Mouse (Mus musculus) hindbrain, embryonic 12.5 days (tissue): ENCODE measurements around the gene Stmn1. TPM values are rescaled to one million over a fixed set of nuclear protein-coding genes. Genes with fewer than 3 reads are reported as not detected.

Source experiments
- ATAC-seq: fragments of 200-750 bp; cut with Nextera tagmentation; 2 replicates; pipeline ENCODE4 v1.8.0; 2017; ENCODE audit warnings: moderate TSS enrichment; ENCODE audit not compliant: low FRiP score
- H3K27ac ChIP-seq: fragments of 300-500 bp; sonication (generic); 2 replicates; pipeline ENCODE4 v1.5.1; 2016; ENCODE audit warnings: mild to moderate bottlenecking
- H3K27me3 ChIP-seq: fragments of 300-500 bp; sonication (generic); 2 replicates; pipeline ENCODE4 v1.6.1; 2016; ENCODE audit warnings: mild to moderate bottlenecking
- H3K36me3 ChIP-seq: fragments of 300-500 bp; sonication (generic); 2 replicates; pipeline ENCODE4 v1.6.1; 2016; ENCODE audit warnings: mild to moderate bottlenecking
- H3K4me1 ChIP-seq: fragments of 300-500 bp; sonication (generic); 2 replicates; pipeline ENCODE4 v1.6.1; 2016
- H3K4me2 ChIP-seq: fragments of 300-500 bp; sonication (generic); replicated peaks from 2 replicates; pipeline ENCODE4 v1.6.1; 2016; ENCODE audit warnings: mild to moderate bottlenecking
- H3K4me3 ChIP-seq: fragments of 300-500 bp; sonication (generic); 2 replicates; pipeline ENCODE4 v1.5.1; 2016; ENCODE audit warnings: mild to moderate bottlenecking
- H3K9ac ChIP-seq: fragments of 300-500 bp; sonication (generic); 2 replicates; pipeline ENCODE4 v1.6.1; 2016; ENCODE audit warnings: mild to moderate bottlenecking, moderate library complexity
- H3K9me3 ChIP-seq: fragments of 300-500 bp; sonication (generic); replicated peaks from 2 replicates; pipeline ENCODE4 v1.6.1; 2016; ENCODE audit warnings: mild to moderate bottlenecking
- WGBS: fragments of 180-500 bp; shearing (Covaris S2); methylation state at CpG from one replicate; pipeline ENCODE4 v1.1.7; 2016; 5-methylcytosine and 5-hydroxymethylcytosine counted together
- polyA plus RNA-seq: library from polyadenylated mRNA; unstranded; fragments of >200 nt; fragmentation: Nextera tagmentation; extraction: Ambion mirVana; gene quantifications from 2 replicates; pipeline ENCODE4 v1.2.1, GENCODE M21; 2016

Stmn1 gene
- polyA plus RNA-seq, 1 experiment from 2014 or later: 4,582 TPM

DNA sequence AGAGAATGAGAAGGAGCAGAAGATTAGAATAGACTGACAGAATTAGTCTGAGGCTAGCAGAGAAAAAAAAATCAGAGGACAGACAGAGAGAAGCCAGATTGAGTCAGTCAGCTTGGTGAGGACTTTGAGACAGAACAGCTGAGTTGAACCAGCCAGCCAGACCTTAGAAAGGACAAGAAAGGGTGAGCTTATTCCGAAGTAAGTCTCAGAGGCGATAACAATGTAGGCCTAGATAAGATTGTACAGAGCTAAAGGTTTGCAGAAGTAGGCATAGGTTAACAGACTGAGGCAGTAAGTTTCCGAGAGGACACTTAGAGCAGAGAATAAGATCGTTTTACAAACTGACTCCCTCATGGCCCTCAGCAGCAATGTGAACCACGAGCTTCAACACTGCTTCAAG is 6.9 kb upstream of the Stmn1 start:
- Histone ChIP-seq H3K4me1 (peaks cover 8% of the 10 kb centered on the region), H3K9me3 (no peaks in the 10 kb centered on the region), H3K4me2 (no peak overlapping the region), H3K27me3 (no peaks in the 10 kb centered on the region; the same call in 1 of the 2 replicates), H3K9ac (no peak overlapping the region), H3K36me3 (no peaks in the 10 kb centered on the region), H3K4me3 (no peak overlapping the region), H3K27ac (no peak overlapping the region)
- ATAC-seq: no peak
- WGBS: 89% methylated on average over 5 of the region's 5 CpGs

DNA sequence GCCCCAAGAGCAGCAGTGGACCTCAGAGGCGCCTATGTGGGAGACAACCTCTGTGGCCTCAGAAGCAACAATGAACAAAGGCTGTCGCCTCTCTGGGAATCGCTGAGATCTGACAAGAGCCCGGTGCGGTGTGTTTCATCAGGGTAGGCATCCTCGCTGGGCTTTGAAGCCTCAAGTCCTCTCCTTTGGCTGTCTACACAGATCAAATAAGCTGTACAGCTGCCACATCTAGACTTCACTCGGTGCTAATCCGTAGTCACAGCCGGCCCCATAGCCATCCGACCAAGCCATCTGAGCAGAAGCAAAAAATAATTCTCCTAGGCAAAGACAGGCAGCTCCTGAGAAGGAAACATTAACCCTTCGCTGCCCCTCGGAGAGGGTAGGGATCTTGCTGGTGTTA is 2.3 kb upstream of the Stmn1 start:
- Histone ChIP-seq H3K36me3 (peaks cover 1% of the 10 kb centered on the region), H3K4me3 (no peak overlapping the region), H3K4me2 (peak overlapping the region; percentile 15), H3K9ac (peak overlapping the region; percentile 15; the same call in 1 of the 2 replicates), H3K27ac (peak overlapping the region; percentile 98), H3K4me1 (peaks cover 18% of the 10 kb centered on the region), H3K9me3 (no peaks in the 10 kb centered on the region), H3K27me3 (no peaks in the 10 kb centered on the region)
- no peak for ATAC-seq
- 36% methylated on average over 12 of the region's 12 CpGs for WGBS

DNA sequence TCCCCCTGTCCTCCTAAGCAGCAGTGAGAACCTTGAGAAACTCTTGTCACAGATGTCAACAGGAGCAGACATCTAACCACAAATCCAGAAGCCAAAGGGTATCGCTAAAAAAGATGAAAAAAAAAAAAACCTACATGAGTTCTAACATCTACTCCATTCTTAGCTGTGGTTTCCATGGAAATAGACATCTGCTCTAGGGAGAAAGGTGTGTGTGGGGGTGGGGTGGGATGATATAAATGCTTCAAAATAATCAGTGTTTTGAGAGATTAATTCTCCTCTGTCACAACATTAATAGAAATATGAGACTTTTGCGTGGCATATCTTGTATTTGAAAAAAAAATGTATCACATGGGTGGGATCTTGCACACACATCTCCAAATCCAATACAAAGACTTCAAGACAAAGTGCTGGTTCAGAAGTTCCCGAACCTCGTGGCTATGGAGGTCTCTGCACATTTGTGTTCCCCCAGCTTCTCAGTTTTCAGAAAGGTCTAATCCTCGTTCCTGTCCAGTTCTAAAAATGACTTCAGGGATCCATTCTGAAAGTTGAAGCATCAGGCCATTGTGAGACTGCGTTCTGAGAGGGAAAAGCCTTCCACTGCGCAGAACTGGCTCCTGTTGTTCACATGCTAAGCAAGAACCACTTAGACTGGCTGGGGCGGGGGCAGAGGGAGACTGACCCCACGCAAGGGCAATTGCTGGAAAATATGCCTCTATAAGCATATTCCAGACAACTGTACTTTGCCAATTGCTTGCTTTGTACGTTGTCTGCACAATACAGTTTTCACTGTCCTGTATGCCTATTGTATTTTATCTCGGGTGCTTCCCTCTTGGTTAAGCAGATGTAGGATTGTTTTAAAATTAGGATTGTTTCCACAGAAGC is 1.5 kb upstream of the Stmn1 start:
- H3K4me2 ChIP-seq: peak overlapping the region; percentile 91
- H3K4me1 ChIP-seq: peaks cover 25% of the 10 kb centered on the region
- no peak for ATAC-seq
- H3K36me3 ChIP-seq: peaks cover 9% of the 10 kb centered on the region
- H3K27ac ChIP-seq: peak overlapping the region; percentile 98
- no peaks in the 10 kb centered on the region for H3K9me3 ChIP-seq
- WGBS: 56% methylated on average over 11 of the region's 11 CpGs
- H3K4me3 ChIP-seq: peak overlapping the region; percentile 82
- peak overlapping the region; percentile 98 for H3K9ac ChIP-seq
- H3K27me3 ChIP-seq: no peaks in the 10 kb centered on the region

DNA sequence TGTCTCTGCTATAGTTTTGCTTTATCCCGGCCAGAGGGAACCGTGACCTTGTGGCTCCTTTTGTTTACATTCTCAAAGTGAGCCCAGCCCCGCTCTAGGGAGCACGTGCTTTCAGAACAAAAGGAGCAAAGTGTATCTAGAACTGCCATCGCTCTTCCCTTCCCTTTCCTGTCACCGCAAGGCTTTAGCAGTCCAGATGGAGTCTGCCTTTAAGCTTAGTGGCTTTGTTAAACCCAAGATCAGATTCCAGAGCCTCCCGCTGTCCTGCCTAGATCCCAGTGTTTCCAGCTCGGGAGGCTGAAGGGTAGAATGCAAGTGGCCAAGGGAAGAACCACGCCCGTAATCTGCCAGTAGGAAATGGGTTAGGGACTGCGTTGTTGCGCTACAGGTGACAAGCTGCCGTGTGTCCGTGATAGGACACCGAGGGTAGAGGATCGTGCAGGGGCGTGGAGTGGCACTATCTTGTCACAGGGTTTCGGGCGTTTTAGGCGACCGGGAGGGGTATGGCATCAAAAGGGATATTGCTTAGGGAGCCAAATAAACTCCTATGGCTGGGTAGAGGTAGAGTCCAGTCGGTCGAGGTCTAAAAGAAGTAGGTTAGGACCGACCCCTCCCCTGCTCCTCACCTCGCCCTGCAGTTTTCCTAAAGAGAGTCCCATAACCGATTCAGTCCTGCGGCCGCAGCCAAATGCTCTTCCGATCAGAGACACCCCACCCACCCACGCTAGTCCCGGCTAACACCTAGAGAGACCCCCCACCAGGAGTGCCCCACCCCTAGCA is 495 bp upstream of the Stmn1 start:
- Histone ChIP-seq H3K4me1 (peaks cover 32% of the 10 kb centered on the region), H3K4me2 (peak overlapping the region; percentile 91), H3K4me3 (peak overlapping the region; percentile 82), H3K9ac (peak overlapping the region; percentile 98), H3K36me3 (peaks cover 18% of the 10 kb centered on the region), H3K9me3 (no peaks in the 10 kb centered on the region), H3K27me3 (no peaks in the 10 kb centered on the region), H3K27ac (peak overlapping the region; percentile 98)
- WGBS: under 1% methylated on average over 31 of the region's 31 CpGs
- ATAC-seq: peak; percentile 31

DNA sequence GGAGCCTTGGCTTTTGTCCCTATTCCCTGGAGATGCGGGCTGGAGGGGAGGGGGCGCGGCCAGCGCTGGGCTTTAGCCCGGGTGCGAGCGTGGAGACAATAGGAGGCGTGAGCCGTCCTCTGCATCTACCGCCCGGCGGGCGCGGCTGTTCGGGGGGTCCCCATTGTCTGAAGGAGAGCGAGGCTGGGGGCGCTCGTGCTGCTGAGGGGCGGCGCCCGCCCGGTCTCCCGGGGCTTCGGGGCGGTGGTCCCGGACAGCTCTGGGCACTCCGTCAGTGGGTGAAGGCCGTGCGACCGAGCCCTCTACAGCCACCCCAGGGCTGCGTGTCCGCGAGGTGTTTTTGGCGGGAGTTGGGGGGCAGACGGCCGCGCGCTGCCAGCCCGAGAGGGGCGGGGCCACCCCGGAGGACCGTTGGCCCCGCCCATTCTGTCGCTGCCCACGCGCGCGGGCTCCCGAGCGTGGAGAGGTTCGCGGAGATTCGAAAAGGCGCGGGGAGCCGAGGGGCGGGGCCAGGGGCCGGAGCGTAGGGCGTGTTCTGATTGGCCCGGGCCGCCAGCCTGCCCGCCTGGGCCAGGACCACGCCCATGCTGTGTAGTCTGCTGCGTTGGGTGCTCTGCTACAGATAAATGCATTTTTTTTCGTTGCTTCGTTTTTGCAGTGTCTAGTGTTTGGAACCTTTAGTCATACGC is 602 bp downstream of the Stmn1 start:
- Histone ChIP-seq H3K4me1 (peaks cover 38% of the 10 kb centered on the region), H3K27me3 (no peaks in the 10 kb centered on the region), H3K9me3 (no peaks in the 10 kb centered on the region), H3K36me3 (peaks cover 25% of the 10 kb centered on the region), H3K27ac (peak overlapping the region; percentile 98), H3K4me3 (peak overlapping the region; percentile 82), H3K4me2 (peak overlapping the region; percentile 91), H3K9ac (peak overlapping the region; percentile 98)
- under 1% methylated on average over 64 of the region's 68 CpGs for WGBS
- peak; percentile 83 for ATAC-seq

DNA sequence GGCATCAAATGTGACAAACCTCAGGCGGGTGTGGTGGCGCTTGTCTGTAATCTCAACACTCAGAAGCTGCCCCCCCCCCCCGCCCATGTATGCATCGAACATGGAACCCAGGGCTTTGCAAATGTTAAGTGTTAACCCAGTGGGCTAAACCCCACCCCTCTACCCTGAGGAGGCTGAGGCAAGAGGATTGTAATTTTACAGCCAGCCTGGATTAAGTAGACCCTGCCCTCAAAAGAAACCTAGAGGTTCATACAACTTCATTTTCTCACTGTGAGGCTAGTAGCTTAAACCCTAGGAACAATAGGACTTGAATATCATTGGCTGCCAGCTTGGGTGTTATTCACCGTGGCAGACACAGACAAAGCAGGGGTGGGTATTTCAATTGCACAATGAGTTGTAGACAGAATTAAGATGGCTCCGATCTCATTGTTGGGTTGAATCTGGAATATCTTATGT is 1.2 kb downstream of the Stmn1 start:
- Histone ChIP-seq H3K36me3 (peaks cover 32% of the 10 kb centered on the region), H3K27ac (peak overlapping the region; percentile 98), H3K27me3 (no peaks in the 10 kb centered on the region), H3K4me3 (peak overlapping the region; percentile 82), H3K4me1 (peaks cover 45% of the 10 kb centered on the region), H3K4me2 (peak overlapping the region; percentile 91), H3K9ac (peak overlapping the region; percentile 98), H3K9me3 (no peaks in the 10 kb centered on the region)
- 6% methylated on average over 6 of the region's 6 CpGs for WGBS
- ATAC-seq: peak; percentile 18; the same call in 1 of the 2 replicates

DNA sequence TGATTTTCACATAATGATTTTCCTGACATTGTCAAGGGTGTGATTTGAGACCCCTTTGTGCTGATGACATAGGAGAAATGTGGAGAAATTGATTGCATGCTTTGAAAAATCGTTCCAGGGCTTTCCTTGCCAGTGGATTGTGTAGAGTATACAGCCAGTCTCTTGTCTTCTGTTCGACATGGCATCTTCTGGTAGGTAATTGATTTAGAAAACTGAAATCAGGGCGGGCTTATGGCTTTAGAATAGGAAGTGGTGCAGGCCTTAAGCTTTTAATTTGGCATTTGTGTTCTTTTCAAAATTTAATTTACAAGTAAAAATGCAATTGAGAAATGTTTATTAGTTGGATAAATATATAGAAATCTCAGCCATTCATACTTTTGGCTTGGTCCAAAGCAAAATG is 1.9 kb downstream of the Stmn1 start:
- peaks cover 38% of the 10 kb centered on the region for H3K36me3 ChIP-seq
- H3K27me3 ChIP-seq: no peaks in the 10 kb centered on the region
- H3K27ac ChIP-seq: peak overlapping the region; percentile 98
- peaks cover 47% of the 10 kb centered on the region for H3K4me1 ChIP-seq
- H3K9me3 ChIP-seq: no peaks in the 10 kb centered on the region
- H3K9ac ChIP-seq: peak overlapping the region; percentile 98
- WGBS: 48% methylated on average over 3 of the region's 3 CpGs
- no peak for ATAC-seq
- H3K4me2 ChIP-seq: peak overlapping the region; percentile 91
- peak overlapping the region; percentile 82 for H3K4me3 ChIP-seq

DNA sequence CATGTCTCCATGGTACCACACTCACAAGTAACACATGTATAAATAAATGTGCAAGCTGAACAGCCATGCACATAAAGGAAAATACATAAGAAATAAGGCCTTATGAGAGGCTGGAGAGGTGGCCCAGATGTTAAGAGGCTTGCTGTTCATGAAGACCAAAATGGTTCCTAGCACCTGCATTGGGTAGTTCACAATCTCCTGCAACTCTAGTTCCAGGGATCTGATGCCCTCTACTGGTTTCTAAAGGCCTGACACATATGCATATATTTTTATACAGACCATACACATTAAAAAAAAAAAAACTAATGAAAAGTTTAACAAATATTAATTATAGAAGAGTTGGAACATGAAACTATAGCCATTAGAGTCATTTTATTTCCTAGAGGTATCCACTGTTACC is 3.3 kb downstream of the Stmn1 start:
- no peaks in the 10 kb centered on the region for H3K27me3 ChIP-seq
- no peak for ATAC-seq
- peak overlapping the region; percentile 91 for H3K4me2 ChIP-seq
- H3K36me3 ChIP-seq: peaks cover 52% of the 10 kb centered on the region
- H3K4me1 ChIP-seq: peaks cover 39% of the 10 kb centered on the region
- H3K27ac ChIP-seq: peak overlapping the region; percentile 70
- H3K4me3 ChIP-seq: peak overlapping the region; percentile 82
- no peaks in the 10 kb centered on the region for H3K9me3 ChIP-seq
- H3K9ac ChIP-seq: peak overlapping the region; percentile 55

DNA sequence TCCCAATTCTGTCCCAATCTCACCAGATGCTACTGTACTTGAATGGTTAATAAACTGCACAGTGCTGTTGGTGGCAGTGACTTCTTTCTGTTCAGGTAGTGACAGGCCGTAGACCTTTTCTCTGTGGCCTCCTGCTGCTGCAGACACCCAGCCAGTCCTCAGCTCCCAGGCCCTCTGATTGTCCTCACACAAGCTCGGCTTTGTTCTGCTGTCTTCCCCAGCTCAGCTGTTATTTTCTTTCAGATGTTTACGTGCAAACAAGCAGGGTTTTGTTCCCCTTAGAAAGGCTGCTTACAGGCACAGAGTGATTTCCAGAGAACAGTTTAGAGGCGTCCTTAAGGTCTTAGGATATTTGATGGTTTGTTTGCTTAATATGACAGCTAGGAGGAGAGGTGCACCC is 5.6 kb downstream of the Stmn1 start:
- H3K9ac ChIP-seq: peak overlapping the region; percentile 41
- H3K4me3 ChIP-seq: no peak overlapping the region
- H3K36me3 ChIP-seq: peaks cover 60% of the 10 kb centered on the region
- no peaks in the 10 kb centered on the region for H3K9me3 ChIP-seq
- peaks cover 30% of the 10 kb centered on the region for H3K4me1 ChIP-seq
- H3K27ac ChIP-seq: peak overlapping the region; percentile 65
- ATAC-seq: no peak
- peak overlapping the region; percentile 22; the same call in 1 of the 2 replicates for H3K4me2 ChIP-seq
- no peaks in the 10 kb centered on the region for H3K27me3 ChIP-seq
- 53% methylated on average over 4 of the region's 4 CpGs for WGBS

DNA sequence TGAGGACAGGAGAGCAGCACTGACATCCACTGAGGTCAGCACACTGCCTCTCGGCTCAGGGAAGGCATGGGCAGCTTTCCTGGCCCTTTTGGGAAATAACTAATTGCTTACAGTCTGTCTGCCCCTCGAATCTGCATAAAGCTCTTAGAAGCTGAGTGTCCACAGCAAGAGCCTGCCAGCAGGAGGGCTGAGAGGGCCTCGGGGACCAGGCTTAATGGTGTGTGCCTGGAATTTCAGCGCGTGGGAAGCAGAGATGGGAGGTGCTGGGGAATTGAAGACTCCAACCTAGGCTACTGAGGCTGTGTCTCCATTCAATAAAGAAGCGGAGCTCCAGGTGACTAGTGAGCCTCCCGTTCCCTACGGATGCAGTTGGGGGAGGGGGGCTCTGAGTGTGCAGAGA is 6.1 kb downstream of the Stmn1 start:
- WGBS: 50% methylated on average over 8 of the region's 8 CpGs

DNA sequence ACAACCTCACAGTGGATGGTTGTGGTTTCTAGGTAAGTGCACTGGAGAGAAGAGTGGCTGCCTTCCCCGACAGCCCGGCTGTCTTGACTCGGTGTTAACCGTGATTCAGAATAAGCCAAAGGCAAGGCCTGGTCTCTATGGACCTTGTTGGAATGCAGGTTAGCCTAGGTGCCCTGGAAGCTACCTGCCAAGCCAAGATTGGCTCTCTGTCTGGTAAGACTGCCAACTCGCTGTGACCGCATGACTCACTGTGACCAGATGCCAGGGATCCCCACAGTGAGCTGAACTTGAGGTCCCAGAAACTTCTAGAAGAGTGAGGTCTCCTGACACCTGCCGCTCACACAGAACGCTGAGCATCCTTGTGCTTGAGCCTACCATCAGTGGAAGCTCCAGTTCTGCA is 8.8 kb downstream of the Stmn1 start:
- no peak for ATAC-seq
- peak overlapping the region; percentile 65 for H3K27ac ChIP-seq

More for the DNA sequence above, 6.1 kb downstream of the Stmn1 start:
- no peaks in the 10 kb centered on the region for H3K9me3 ChIP-seq
- peaks cover 60% of the 10 kb centered on the region for H3K36me3 ChIP-seq
- ATAC-seq: 0 out of 2 replicates have a peak, but pooled peaks have one; percentile 17
- H3K27ac ChIP-seq: peak overlapping the region; percentile 65
- H3K4me1 ChIP-seq: peaks cover 30% of the 10 kb centered on the region
- H3K4me3 ChIP-seq: no peak overlapping the region
- H3K9ac ChIP-seq: peak overlapping the region; percentile 41
- no peaks in the 10 kb centered on the region for H3K27me3 ChIP-seq
- H3K4me2 ChIP-seq: peak overlapping the region; percentile 22

More for the DNA sequence above, 8.8 kb downstream of the Stmn1 start:
- H3K4me2 ChIP-seq: no peak overlapping the region
- H3K4me1 ChIP-seq: peaks cover 21% of the 10 kb centered on the region
- no peak overlapping the region for H3K4me3 ChIP-seq
- no peaks in the 10 kb centered on the region for H3K27me3 ChIP-seq
- peaks cover 49% of the 10 kb centered on the region for H3K36me3 ChIP-seq
- no peaks in the 10 kb centered on the region for H3K9me3 ChIP-seq
- 90% methylated on average over 8 of the region's 8 CpGs for WGBS
- H3K9ac ChIP-seq: no peak overlapping the region
